ENCODE assay signal across 11 mouse cellular contexts in the genomic region with DNA sequence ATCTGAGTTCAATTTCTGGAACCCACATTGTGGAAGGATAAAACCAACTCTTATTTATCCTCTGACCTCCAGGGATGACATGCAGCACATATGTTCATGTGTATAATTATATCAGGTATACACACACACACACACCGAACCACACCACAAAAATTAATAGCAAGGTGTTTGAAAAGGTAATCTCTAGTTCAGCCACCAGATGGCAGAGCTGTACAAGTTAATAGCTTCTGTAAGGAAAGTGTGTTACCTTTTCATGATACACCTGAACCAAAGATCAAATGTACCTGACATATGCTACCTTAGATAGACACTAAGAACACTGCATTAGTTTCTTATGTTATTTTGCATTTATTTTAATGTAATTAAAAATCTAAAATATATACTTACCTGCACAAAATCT. TPM values are rescaled to one million over a fixed set of nuclear protein-coding genes. Genes with fewer than 3 reads are reported as not detected.
DNase-seq lines count a peak whose midpoint lies in the region; ATAC-seq and TF ChIP-seq lines count a peak whose summit lies in the region.
"Had no signal": no experiment of that assay in that cellular context is flagged by ENCODE, and none has a peak within 500 bp of the region (broad histone marks: within the 10 kb centered on the region; RNA-seq: fewer than 3 reads in every experiment).

No protein-coding gene starts in this region.

- no peak overlapping the region for H3K4me3 ChIP-seq in heart, postnatal 0 days (ENCODE audit: low read depth, low read length)
- H3K4me3 ChIP-seq in midbrain, postnatal 0 days (ENCODE audit: low read depth, low read length) = no peak overlapping the region
- no peak overlapping the region for H3K4me3 ChIP-seq in midbrain, embryonic 13.5 days (replicated peaks)
- H3K4me3 ChIP-seq in neural tube, embryonic 15.5 days (replicated peaks) = no peak overlapping the region

- ATAC-seq in heart, postnatal 0 days (ENCODE audit: insufficient read depth, low read depth) = no peak
- ATAC-seq in midbrain, postnatal 0 days (ENCODE audit: low FRiP score) = no peak
- ATAC-seq in midbrain, embryonic 13.5 days = no peak
- no peak for ATAC-seq in neural tube, embryonic 15.5 days (ENCODE audit: low FRiP score)

- H3K4me1 ChIP-seq in heart, postnatal 0 days (ENCODE audit: control insufficient read depth, insufficient read depth) = no peaks in the 10 kb centered on the region
- no peaks in the 10 kb centered on the region for H3K4me1 ChIP-seq in midbrain, postnatal 0 days (ENCODE audit: insufficient read depth, low read length)
- no peaks in the 10 kb centered on the region for H3K4me1 ChIP-seq in midbrain, embryonic 13.5 days (replicated peaks)
- no peaks in the 10 kb centered on the region for H3K4me1 ChIP-seq in neural tube, embryonic 15.5 days

- TF ChIP-seq CTCF in heart, postnatal 0 days (IDR thresholded peaks at IDR 0.05; ENCODE audit: low read depth) = peak; percentile 36
- peak; percentile 67 for TF ChIP-seq CTCF in midbrain, postnatal 0 days (IDR thresholded peaks at IDR 0.05)

- no peaks in the 10 kb centered on the region for H3K9me3 ChIP-seq in heart, postnatal 0 days (replicated peaks; ENCODE audit: control insufficient read depth, low read length)
- H3K9me3 ChIP-seq in midbrain, postnatal 0 days (ENCODE audit: low read length) = no peaks in the 10 kb centered on the region
- no peaks in the 10 kb centered on the region for H3K9me3 ChIP-seq in midbrain, embryonic 13.5 days
- H3K9me3 ChIP-seq in neural tube, embryonic 15.5 days (replicated peaks) = no peaks in the 10 kb centered on the region

- no peaks in the 10 kb centered on the region for H3K27me3 ChIP-seq in heart, postnatal 0 days (ENCODE audit: control insufficient read depth, insufficient read depth, low read length)
- no peaks in the 10 kb centered on the region for H3K27me3 ChIP-seq in midbrain, postnatal 0 days (ENCODE audit: insufficient read depth, low read length)
- H3K27me3 ChIP-seq in midbrain, embryonic 13.5 days = no peaks in the 10 kb centered on the region
- no peaks in the 10 kb centered on the region for H3K27me3 ChIP-seq in splenic B cell, adult 2 months (ENCODE audit: control insufficient read depth, insufficient read depth, low read length, poor library complexity, severe bottlenecking)
- no peaks in the 10 kb centered on the region for H3K27me3 ChIP-seq in neural tube, embryonic 15.5 days (replicated peaks)

- no peak overlapping the region for H3K9ac ChIP-seq in heart, postnatal 0 days (replicated peaks; ENCODE audit: low read depth, low read length)
- no peak overlapping the region for H3K9ac ChIP-seq in midbrain, postnatal 0 days (replicated peaks; ENCODE audit: low read length, poor library complexity, severe bottlenecking)
- no peak overlapping the region for H3K9ac ChIP-seq in midbrain, embryonic 13.5 days (replicated peaks)
- H3K9ac ChIP-seq in neural tube, embryonic 15.5 days (replicated peaks) = no peak overlapping the region

- no peak for TF ChIP-seq EP300 in heart, postnatal 0 days (IDR thresholded peaks at IDR 0.05; ENCODE audit: low read depth)

- no peak for DNase-seq in heart, postnatal 0 days (ENCODE audit: low spot score)
- DNase-seq in heart, adult 9 months (ENCODE audit: low spot score in 2 of 2) = no peak
- DNase-seq in midbrain, postnatal 0 days (ENCODE audit: low spot score) = peak; percentile 14
- peak; percentile 1 for DNase-seq in c-Kit-positive CD71-positive TER-119-positive erythroid progenitor cells, embryonic 14.5 days (ENCODE audit: low spot score)
- peak; percentile 22 for DNase-seq in splenic B cell, adult 2 months (ENCODE audit: low read depth, low spot score)
- DNase-seq in frontal cortex, postnatal 10 days (ENCODE audit: low spot score in 2 of 2) = no peak

- H3K4me2 ChIP-seq in heart, postnatal 0 days (ENCODE audit: low read depth, low read length) = no peak overlapping the region
- H3K4me2 ChIP-seq in midbrain, postnatal 0 days (ENCODE audit: low read depth, low read length, poor library complexity, severe bottlenecking) = no peak overlapping the region
- no peak overlapping the region for H3K4me2 ChIP-seq in midbrain, embryonic 13.5 days (replicated peaks)
- H3K4me2 ChIP-seq in neural tube, embryonic 15.5 days = no peak overlapping the region

- H3K36me3 ChIP-seq in heart, postnatal 0 days (replicated peaks; ENCODE audit: control insufficient read depth, insufficient read depth, low read length) = no peaks in the 10 kb centered on the region
- H3K36me3 ChIP-seq in midbrain, postnatal 0 days (ENCODE audit: insufficient read depth, low read length) = no peaks in the 10 kb centered on the region
- H3K36me3 ChIP-seq in midbrain, embryonic 13.5 days = no peaks in the 10 kb centered on the region
- no peaks in the 10 kb centered on the region for H3K36me3 ChIP-seq in splenic B cell, adult 2 months (ENCODE audit: control insufficient read depth, insufficient read depth, low read length, poor library complexity, severe bottlenecking)
- no peaks in the 10 kb centered on the region for H3K36me3 ChIP-seq in neural tube, embryonic 15.5 days

- 72% methylated on average over 1 of the region's 1 CpGs for WGBS in heart, postnatal 0 days
- WGBS in midbrain, postnatal 0 days = 82% methylated on average over 1 of the region's 1 CpGs
- 75% methylated on average over 1 of the region's 1 CpGs for WGBS in midbrain, embryonic 13.5 days
- WGBS in neural tube, embryonic 15.5 days = 78% methylated on average over 1 of the region's 1 CpGs

- H3K27ac ChIP-seq in heart, postnatal 0 days (ENCODE audit: low read depth) = no peak overlapping the region
- no peak overlapping the region for H3K27ac ChIP-seq in midbrain, postnatal 0 days (ENCODE audit: low read depth, low read length)
- H3K27ac ChIP-seq in midbrain, embryonic 13.5 days = no peak overlapping the region
- no peak overlapping the region for H3K27ac ChIP-seq in neural tube, embryonic 15.5 days (replicated peaks)

RNA-seq across cellular contexts. Expression of a gene that starts 1.8 kb away (rescaled TPM):
- not detected in 2 replicates for total RNA-seq in heart, postnatal 0 days (2014; rRNA removed; ENCODE audit: low replicate concordance)
- polyA plus RNA-seq in heart, postnatal 0 days (2015; fragmentation: Nextera tagmentation; extraction: Ambion mirVana) = not detected in 2 replicates
- total RNA-seq in midbrain, postnatal 0 days (2014; rRNA removed) = not detected in 2 replicates
- polyA plus RNA-seq in midbrain, postnatal 0 days (2015; fragmentation: Nextera tagmentation; extraction: Ambion mirVana) = not detected in 2 replicates
- not detected in 2 replicates for polyA plus RNA-seq in midbrain, embryonic 13.5 days (2015; fragmentation: Nextera tagmentation; extraction: Ambion mirVana)
- polyA plus RNA-seq in neural tube, embryonic 15.5 days (2015; fragmentation: Nextera tagmentation; extraction: Ambion mirVana) = not detected in 2 replicates
- total RNA-seq: adrenal gland, adult 18-20 months; layer of hippocampus, adult 18-20 months had no signal
- polyA plus RNA-seq: neural tube, embryonic 11.5 days had no signal

Comparison
In these comparisons a context has a peak if more than half of its experiments do, and no peak if none do; other contexts are left out.
1. DNase-seq: peak in midbrain, postnatal 0 days (single experiment), c-Kit-positive CD71-positive TER-119-positive erythroid progenitor cells, embryonic 14.5 days (single experiment) and splenic B cell, adult 2 months (single experiment); none in heart, postnatal 0 days (single experiment), heart, adult 9 months (0 of 2) and frontal cortex, postnatal 10 days (0 of 2).